Mouse (Mus musculus) lung, postnatal 10 days (tissue): ENCODE results near the gene Plekhg6.
A peak's percentile ranks its signal among the peaks of the same experiment; 100 is the strongest.

Source experiments
- DNase-seq: peaks from one replicate; pipeline ENCODE4 v3.0.0; 2021

Plekhg6 gene

GRCm38 (mm10) chr6:125385066-125385974 is 4.7 kb upstream of the Plekhg6 start:
- peak; percentile 63 for DNase-seq

DNA sequence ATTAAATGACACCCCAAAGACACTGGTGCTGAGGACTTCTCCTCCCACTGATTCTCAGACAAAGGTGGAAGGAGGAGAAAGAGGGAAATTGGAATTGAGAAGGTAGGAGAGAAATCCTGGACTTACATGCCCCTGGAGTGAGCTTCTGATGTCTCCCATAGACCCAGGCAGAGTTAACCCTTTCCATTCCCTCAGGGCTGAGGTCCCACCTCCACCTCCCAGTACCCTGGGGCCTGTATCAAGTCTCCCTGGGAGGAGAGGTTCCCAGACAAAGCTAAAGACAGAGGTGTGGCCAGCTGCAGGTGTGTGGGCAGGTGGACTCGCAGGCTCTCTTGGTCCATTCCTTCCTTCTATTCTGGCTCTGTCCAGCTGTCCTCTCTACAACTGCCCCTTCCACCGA is 1.4 kb upstream of the Plekhg6 start:
- no peak for DNase-seq

- no peak for DNase-seq
These were observed 812 bp downstream of the Plekhg6 start for GRCm38 (mm10) chr6:125379781-125380180.

- DNase-seq = no peak
These were observed 2.0 kb downstream of the Plekhg6 start for GRCm38 (mm10) chr6:125378621-125379020.

DNA sequence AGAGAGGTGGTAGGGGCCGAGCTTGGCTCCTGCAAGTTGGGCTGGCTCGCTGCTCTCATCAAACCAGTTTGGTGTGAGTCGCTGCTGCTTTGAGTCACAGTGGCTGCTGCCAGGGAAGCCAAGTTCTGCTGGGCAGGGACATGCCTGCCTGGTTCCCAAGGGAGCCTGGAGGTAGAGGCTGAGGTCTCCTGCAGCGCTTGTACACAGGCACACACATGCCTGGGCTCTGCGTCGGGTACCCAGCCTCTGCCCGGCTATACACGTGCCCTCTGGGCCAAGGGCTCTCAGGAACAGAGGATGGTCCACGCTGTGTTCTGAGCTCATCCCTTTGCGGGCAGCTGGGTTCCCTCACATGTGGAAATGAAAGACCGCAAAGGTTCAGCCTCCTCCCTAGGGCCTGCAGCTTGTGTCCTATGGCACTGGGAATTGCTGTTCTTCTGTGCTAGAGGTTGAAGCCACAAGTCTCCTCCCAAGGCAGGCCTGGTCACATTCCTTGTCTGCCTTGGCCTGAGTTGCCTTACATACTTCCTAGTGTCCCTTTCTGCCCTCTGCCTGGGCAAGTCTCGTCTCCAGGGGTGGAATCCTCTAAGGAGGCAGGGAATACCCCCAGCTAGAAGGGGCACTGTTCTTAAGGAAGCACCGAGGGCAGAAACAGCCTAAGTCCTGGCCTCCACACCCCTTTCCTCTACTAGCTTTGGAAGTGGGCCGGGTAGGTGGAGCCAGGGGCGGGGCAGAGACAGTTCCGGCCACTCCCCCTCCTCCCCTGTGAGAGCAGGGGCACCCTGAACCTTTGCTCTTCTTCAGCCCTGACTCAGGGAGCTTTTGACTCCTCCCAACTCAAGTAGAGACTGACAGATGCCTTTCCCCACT is 2.8 kb downstream of the Plekhg6 start:
- DNase-seq = peak; percentile 89

DNA sequence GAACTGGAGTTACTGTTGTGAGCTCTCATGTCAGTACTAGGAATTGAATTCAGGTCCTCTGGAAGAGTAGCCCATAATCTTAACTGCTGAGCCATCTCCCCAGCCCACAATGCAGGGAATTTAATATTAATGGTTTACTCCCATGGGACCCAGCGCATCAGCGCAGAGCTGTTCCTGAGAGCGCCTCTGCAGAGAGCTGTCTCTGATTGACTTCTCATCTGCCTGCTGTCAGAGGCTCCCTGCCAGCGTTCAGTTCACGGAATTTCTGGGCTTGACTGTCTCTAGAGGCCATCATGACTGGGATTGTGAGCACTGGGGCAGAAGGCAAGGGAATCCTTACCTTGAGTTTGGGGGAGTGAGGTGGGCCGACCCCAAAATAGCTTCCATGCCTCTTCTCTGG is 3.6 kb downstream of the Plekhg6 start:
- no peak for DNase-seq

- DNase-seq = peak; percentile 47
These were observed 12.7 kb downstream of the Plekhg6 start for GRCm38 (mm10) chr6:125367758-125368371.

GRCm38 (mm10) chr6:125366133-125366532 is 14.5 kb downstream of the Plekhg6 start:
- no peak for DNase-seq

DNA sequence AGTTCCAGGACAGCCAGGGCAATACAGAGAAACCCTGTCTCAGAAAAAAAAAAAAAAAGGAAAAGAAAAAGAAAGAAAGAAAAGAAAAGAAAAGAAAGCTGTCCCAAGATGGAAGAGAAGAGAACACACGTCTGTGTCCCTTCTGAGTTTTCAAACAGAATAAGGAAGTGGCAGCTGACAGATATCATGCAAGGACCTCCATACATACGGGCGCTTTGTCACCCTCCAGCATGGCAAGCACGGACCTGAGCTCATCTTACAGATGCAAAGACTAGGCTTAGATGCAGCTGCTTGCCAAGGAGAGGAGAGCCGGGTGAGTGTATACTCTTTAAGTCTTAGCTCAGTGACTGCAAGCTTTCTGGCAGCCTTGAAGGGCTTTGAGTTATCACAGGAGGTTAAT is 15.1 kb downstream of the Plekhg6 start:
- no peak for DNase-seq

GRCm38 (mm10) chr6:125364448-125364847 is 16.1 kb downstream of the Plekhg6 start:
- peak; percentile 68 for DNase-seq

DNA sequence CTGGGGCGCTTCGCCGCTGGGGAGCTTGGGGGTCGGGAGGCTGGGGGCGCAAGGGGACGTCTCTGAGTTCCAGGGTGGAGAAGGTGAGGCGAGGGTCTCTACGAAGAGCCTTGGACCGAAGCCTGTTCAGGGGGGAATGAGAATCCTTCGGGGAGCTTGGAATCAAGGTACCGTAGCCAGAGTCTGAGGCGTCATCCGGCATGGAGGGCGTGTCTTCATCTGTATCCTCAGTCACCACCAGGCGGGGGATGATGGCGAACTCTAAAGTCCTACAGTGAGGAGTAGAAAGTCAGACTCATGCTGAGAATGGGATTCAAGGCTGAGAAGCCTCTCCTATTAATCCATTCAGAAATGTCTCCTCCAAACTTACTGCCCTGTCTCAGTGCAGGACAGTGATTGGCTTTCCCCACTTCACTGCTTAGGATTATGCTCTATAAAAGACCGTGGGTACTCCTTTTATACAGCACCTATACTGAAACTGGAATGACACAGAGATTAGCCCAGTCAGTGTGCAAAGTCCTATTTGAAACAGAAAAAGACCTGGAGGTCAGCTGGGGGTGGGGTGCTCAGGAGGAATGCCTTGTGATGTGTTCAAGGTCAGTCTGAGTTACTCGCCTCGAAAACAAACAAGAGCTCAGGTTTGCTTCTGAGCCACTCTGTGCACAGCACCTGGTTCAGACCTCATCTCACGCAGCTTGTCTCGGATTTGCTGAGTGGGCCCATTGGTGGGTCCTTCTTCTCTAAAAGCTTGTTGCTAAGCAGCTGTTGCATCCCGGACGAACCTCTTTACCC is 16.9 kb downstream of the Plekhg6 start:
- DNase-seq = no peak

GRCm38 (mm10) chr6:125363021-125363420 is 17.6 kb downstream of the Plekhg6 start:
- DNase-seq = no peak

DNA sequence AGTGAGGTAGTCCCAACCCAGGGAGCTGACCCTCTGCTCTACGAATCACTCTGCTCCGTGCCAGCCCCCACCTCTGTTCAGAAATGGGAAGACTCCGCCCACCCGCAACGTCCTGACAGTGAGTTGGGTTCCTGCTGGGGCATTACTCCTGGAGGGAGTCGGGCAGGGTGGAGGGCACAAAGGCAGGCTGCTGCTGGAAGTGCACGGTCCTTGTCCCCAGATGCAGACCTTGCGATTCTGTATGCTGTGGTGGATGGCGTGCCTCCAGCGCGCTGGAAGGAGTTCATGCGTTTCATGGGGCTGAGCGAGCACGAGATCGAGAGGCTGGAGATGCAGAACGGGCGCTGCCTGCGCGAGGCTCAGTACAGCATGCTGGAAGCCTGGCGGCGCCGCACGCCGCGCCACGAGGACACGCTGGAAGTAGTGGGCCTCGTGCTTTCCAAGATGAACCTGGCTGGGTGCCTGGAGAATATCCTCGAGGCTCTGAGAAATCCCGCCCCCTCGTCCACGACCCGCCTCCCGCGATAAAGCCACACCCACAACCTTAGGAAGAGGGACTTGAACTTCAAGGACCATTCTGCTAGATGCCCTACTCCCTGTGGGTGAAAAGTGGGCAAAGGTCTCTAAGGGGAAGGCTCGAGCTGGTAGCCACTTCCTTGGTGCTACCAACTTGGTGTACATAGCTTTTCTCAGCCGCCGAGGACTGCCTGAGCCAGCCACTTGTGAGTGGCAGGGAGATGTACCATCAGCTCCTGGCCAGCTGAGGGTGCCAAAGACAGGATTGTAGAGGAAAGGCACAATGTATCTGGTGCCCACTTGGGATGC is 18.9 kb downstream of the Plekhg6 start:
- DNase-seq = peak; percentile 75

GRCm38 (mm10) chr6:125360846-125361245 is 19.7 kb downstream of the Plekhg6 start:
- DNase-seq = no peak

DNA sequence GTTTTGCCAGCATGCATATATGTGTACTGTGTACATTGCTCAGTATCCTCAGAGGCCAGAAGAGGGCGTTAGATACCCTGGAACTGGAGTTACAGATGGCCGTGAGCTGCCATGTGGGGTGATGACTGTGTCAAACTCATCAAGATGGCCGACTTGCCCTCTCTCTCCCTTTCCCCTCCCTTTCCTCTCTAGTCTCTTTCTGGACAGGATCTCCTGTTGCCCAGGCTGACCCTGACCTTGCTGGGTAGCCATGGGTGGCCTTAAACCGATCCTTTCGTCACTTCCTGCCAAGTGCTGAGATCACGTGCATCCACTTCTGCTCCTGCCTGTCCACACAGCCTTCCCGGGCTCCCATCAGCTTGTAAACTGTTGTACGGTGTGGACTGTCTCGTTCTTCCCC is 20.6 kb downstream of the Plekhg6 start:
- DNase-seq = no peak

DNA sequence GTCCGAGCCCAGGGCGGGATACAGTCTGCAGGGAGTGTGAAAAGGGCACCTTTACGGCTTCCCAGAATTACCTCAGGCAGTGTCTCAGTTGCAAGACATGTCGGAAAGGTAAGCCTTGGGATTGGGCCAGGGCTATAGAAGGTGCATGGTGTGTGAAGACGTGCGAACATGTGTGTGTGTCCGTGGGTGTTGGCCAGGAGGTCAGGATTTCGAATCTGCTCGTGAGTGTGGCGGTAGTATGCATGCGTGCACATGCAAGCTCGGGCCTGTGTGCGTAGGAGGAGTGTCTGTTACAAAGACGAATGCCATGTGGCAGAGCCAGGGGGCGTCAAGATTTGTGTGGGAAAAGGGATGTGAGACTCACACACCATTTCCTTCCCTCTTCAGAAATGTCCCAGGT is 23.3 kb downstream of the Plekhg6 start:
- no peak for DNase-seq

- no peak for DNase-seq
These were observed 24.3 kb downstream of the Plekhg6 start for GRCm38 (mm10) chr6:125356264-125356663.

DNA sequence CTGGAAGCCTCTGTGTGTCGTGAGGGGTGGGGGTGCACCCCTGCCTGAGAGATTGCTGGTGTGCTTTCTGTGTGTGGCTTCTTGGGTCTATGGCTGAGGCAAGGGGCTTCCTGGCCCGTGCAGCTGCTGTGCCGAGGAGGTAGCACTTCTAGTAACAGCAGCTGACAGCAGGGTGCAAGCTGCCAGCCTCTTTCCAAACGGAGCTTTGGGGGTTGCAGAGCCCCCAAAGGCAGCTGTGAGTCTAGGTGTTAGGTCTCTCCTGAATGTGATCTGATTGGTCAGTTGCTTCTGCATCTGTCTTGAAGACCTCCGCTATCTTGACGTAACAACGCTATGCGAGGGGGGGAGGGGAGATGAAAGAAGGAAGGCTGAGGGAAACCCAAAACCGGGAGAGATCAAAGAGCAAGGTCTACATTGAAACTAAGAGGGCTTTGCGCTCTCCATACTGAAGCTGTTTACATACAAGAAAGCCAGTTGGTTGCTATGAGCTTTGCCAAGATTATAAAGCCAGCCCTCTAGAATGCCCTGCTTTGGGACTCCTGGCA is 25.3 kb downstream of the Plekhg6 start:
- no peak for DNase-seq

DNA sequence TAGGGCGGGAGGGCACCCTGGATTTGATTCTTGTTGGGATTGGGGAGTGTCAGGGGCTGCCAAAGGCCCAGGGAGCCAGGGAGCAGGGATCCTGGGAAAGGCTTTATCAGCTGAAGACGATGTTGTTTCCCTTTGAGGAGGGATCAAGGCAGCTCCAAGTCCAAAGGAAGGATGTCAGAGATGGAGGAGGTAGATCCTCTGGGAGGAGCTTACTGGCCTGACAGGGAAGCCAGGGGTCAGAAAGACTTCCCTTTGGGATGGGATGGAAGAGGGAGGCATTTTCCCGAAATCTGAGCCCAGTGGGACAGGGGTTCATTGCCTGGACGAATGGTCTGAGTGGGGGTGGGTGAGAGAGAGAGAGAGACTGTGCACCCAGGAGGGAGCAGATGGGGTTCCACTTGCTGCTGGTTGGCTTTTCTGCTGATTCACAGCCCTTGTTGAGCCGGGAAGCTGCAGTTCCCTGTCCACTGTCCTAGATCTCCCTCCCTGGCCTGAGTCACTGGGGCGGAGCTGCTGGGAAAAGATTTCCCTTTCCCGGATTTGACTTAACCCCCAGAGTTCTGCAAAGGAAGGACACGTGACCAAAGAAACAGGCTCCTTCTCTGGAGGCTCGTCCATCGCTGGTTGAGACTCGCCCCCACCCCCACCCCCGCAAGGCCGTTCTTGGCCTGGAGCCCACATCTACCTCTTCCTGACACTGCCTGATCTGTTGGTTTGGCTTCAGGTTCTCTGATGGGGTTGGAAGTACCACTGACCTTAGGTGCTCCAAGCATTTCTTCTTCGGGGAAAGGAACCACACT is 26.0 kb downstream of the Plekhg6 start:
- peak; percentile 86 for DNase-seq

DNA sequence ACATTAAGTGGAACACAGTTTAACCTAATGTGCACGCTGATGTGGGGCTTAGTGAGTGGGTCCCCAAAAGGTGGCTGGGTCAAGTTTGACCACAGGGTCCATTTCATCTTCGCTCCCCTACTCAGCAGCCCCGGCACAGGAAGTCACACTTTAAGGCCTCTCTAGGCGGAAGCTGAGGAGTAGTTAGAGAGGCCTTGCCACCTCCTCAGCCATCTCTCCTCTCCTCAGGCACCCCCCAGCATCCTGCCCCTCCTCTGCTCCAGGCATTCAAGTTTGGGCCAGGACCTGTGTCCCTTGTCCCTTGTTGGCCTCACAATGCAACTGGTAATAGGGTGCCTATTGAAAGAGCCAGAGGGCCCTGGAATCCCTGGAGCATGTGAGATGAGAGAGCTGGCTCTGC is 26.9 kb downstream of the Plekhg6 start:
- DNase-seq = no peak
